ENCODE assay signal across 12 mouse cellular contexts in genomic region chr7:18828592-18828991, GRCm38 (mm10). TPM values are rescaled to one million over a fixed set of nuclear protein-coding genes. Genes with fewer than 3 reads are reported as not detected.
DNase-seq lines count a peak whose midpoint lies in the region; ATAC-seq and TF ChIP-seq lines count a peak whose summit lies in the region.
"Had no signal": no experiment of that assay in that cellular context is flagged by ENCODE, and none has a peak within 500 bp of the region (broad histone marks: within the 10 kb centered on the region; RNA-seq: fewer than 3 reads in every experiment).

No protein-coding gene starts in this region.

- 73% methylated on average over 9 of the region's 9 CpGs for WGBS in kidney, adult 2 months
- WGBS in kidney, embryonic 15.5 days, result 64% methylated on average over 9 of the region's 9 CpGs

- H3K9ac ChIP-seq in kidney, embryonic 15.5 days, result no peak overlapping the region
- H3K9ac ChIP-seq: stomach, embryonic 15.5 days had no signal

- TF ChIP-seq POLR2A in kidney, adult 2 months (IDR thresholded peaks at IDR 0.05; ENCODE audit: low read depth, low read length), result no peak

- no peak for ATAC-seq in kidney, embryonic 15.5 days (replicated peaks; ENCODE audit: low FRiP score)
- ATAC-seq in common myeloid progenitor, adult 5-6 weeks (replicated peaks; ENCODE audit: low read depth, poor library complexity, severe bottlenecking), result peak; percentile 80

- no peak overlapping the region for H3K4me3 ChIP-seq in kidney, adult 2 months (ENCODE audit: insufficient read depth, low read depth, low read length)
- H3K4me3 ChIP-seq in kidney, embryonic 15.5 days (replicated peaks), result no peak overlapping the region
- H3K4me3 ChIP-seq: stomach, embryonic 15.5 days had no signal

- DNase-seq in adrenal gland, adult 2 months, result peak; percentile 8
- no peak for DNase-seq in adrenal gland, adult 8-10 months
- DNase-seq in kidney, adult 2 months, result peak; percentile 7
- peak; percentile 7 for DNase-seq in 3134 (ENCODE audit: extremely low read depth, insufficient read length, low spot score)
- DNase-seq in frontal cortex, postnatal 36 days (ENCODE audit: low spot score in 2 of 2), result no peak
- no peak for DNase-seq in thymus, postnatal 25 days
- DNase-seq: B cell, adult 2 months had no signal

- H3K4me2 ChIP-seq in kidney, embryonic 15.5 days, result no peak overlapping the region

- H3K4me1 ChIP-seq in kidney, adult 2 months (ENCODE audit: control insufficient read depth, insufficient read depth, low read length), result no peaks in the 10 kb centered on the region
- H3K4me1 ChIP-seq in kidney, embryonic 15.5 days, result no peaks in the 10 kb centered on the region

- 0 out of 2 replicates have a peak, but pooled peaks have one; percentile 25 for TF ChIP-seq CTCF in kidney, adult 2 months (conservative IDR thresholded peaks at IDR 0.05; ENCODE audit: insufficient read depth, insufficient read length, low read depth, low read length)

- no peaks in the 10 kb centered on the region; the same call in 1 of the 2 replicates for H3K9me3 ChIP-seq in kidney, embryonic 15.5 days (replicated peaks)
- H3K9me3 ChIP-seq: stomach, embryonic 15.5 days had no signal

- H3K27ac ChIP-seq in kidney, adult 2 months (ENCODE audit: insufficient read depth, low read depth, low read length), result no peak overlapping the region
- H3K27ac ChIP-seq in kidney, embryonic 15.5 days, result no peak overlapping the region
- H3K27ac ChIP-seq: stomach, embryonic 15.5 days had no signal

- no peaks in the 10 kb centered on the region for H3K27me3 ChIP-seq in kidney, adult 2 months (replicated peaks; ENCODE audit: control insufficient read depth, insufficient read depth, low read length)
- peaks cover 11% of the 10 kb centered on the region; the same call in 1 of the 2 replicates for H3K27me3 ChIP-seq in kidney, embryonic 15.5 days
- H3K27me3 ChIP-seq: stomach, embryonic 15.5 days had no signal

- no peaks in the 10 kb centered on the region for H3K36me3 ChIP-seq in kidney, adult 2 months (ENCODE audit: control insufficient read depth, insufficient read depth, low read length)
- H3K36me3 ChIP-seq in kidney, embryonic 15.5 days, result no peaks in the 10 kb centered on the region
- H3K36me3 ChIP-seq: stomach, embryonic 15.5 days had no signal

RNA-seq across cellular contexts. Expression of gene Psg17, which starts 7.2 kb away (rescaled TPM):
- total RNA-seq in adrenal gland, adult 2 months (2021), result not detected
- polyA plus RNA-seq in adrenal gland, adult 2 months (2012; rRNA removed), result not detected in 2 replicates
- not detected for total RNA-seq in adrenal gland, adult 8-10 months (2022)
- 0.03 and 0.04 TPM in 2 replicates for polyA plus RNA-seq in kidney, adult 2 months (2012; rRNA removed)
- 0.09 TPM in 1 of 2 replicates, not detected in the other for polyA plus RNA-seq in kidney, embryonic 15.5 days (2015; fragmentation: Nextera tagmentation; extraction: Ambion mirVana)
- not detected in 2 replicates for total RNA-seq in common myeloid progenitor, adult 5-6 weeks (2017)
- total RNA-seq: neutrophil, adult 5-6 weeks had no signal
- polyA plus RNA-seq: liver, embryonic 16.5 days had no signal

RNA-seq across cellular contexts. Expression of gene Mill2, which starts 11.2 kb away (rescaled TPM):
- total RNA-seq in adrenal gland, adult 2 months (2021), result 1 to 10 TPM; 7.0 to 7.5 TPM
- 4.6 and 4.9 TPM in 2 replicates for polyA plus RNA-seq in adrenal gland, adult 2 months (2012; rRNA removed)
- 10 to 100 TPM in 3 of 4 experiments, 1 to 10 TPM in 1; 8.5 to 12.4 (median 11.2) TPM for total RNA-seq in adrenal gland, adult 8-10 months (2022)
- polyA plus RNA-seq in kidney, adult 2 months (2012; rRNA removed), result 4.8 and 5.6 TPM in 2 replicates
- 0.76 and 1.2 TPM in 2 replicates for polyA plus RNA-seq in kidney, embryonic 15.5 days (2015; fragmentation: Nextera tagmentation; extraction: Ambion mirVana)
- 0.37 and 0.49 TPM in 2 replicates for total RNA-seq in common myeloid progenitor, adult 5-6 weeks (2017)
- total RNA-seq: neutrophil, adult 5-6 weeks had no signal

RNA-seq across cellular contexts. Expression of gene Psg19, which starts 30.3 kb away (rescaled TPM):
- not detected for total RNA-seq in adrenal gland, adult 2 months (2021)
- not detected in 2 replicates for polyA plus RNA-seq in adrenal gland, adult 2 months (2012; rRNA removed)
- not detected for total RNA-seq in adrenal gland, adult 8-10 months (2022)
- polyA plus RNA-seq in kidney, adult 2 months (2012; rRNA removed), result not detected in 2 replicates
- polyA plus RNA-seq in kidney, embryonic 15.5 days (2015; fragmentation: Nextera tagmentation; extraction: Ambion mirVana), result not detected in 2 replicates
- not detected in 2 replicates for total RNA-seq in common myeloid progenitor, adult 5-6 weeks (2017)
- total RNA-seq: neutrophil, adult 5-6 weeks had no signal
- polyA plus RNA-seq: liver, embryonic 16.5 days; stomach, embryonic 15.5 days had no signal

RNA-seq across cellular contexts. Expression of gene Pglyrp1, which starts 42.5 kb away (rescaled TPM):
- 1 to 10 TPM; 1.2 TPM for total RNA-seq in adrenal gland, adult 2 months (2021)
- 3.6 and 5.2 TPM in 2 replicates for polyA plus RNA-seq in adrenal gland, adult 2 months (2012; rRNA removed)
- total RNA-seq in adrenal gland, adult 8-10 months (2022), result 1 to 10 TPM; 1.3 to 2.8 (median 1.8) TPM
- polyA plus RNA-seq in kidney, adult 2 months (2012; rRNA removed), result 2.3 and 5.9 TPM in 2 replicates
- polyA plus RNA-seq in kidney, embryonic 15.5 days (2015; fragmentation: Nextera tagmentation; extraction: Ambion mirVana), result 2.3 and 4.8 TPM in 2 replicates
- total RNA-seq in common myeloid progenitor, adult 5-6 weeks (2017), result 2.2 and 10.0 TPM in 2 replicates

Comparison
In these comparisons a context has a peak if more than half of its experiments do, and no peak if none do; other contexts are left out.
1. DNase-seq: peak in adrenal gland, adult 2 months (single experiment), kidney, adult 2 months (single experiment) and 3134 (single experiment); none in adrenal gland, adult 8-10 months (single experiment), frontal cortex, postnatal 36 days (0 of 2) and thymus, postnatal 25 days (single experiment).